Mouse (Mus musculus): ENCODE results near the gene Ctrc. TPM values are rescaled to one million over a fixed set of nuclear protein-coding genes. Genes with fewer than 3 reads are reported as not detected.

Ctrc gene
- not detected for polyA plus RNA-seq (2012; fragmentation: generic; extraction: Trizol)

GRCm38 (mm10) chr4:141845999-141846398 lies at the start of gene Ctrc:
Gene Ctrc, minus strand, starts transcription at chr4:141846359.
- H3K4me3 ChIP-seq: no peak within 1 kb of the TSS
- no peaks in the 10 kb centered on the region for H3K79me2 ChIP-seq (ENCODE audit: control insufficient read depth, insufficient read depth)
- H3K4me2 ChIP-seq (ENCODE audit: low read depth): no peak within 1 kb of the TSS
- peaks cover 11% of the 10 kb centered on the region for H3K27me3 ChIP-seq (ENCODE audit: control insufficient read depth, insufficient read depth, insufficient read length)
- no peak for TF ChIP-seq POLR2A (IDR thresholded peaks at IDR 0.05; ENCODE audit: insufficient read length, low read depth)
- no peak for TF ChIP-seq MAX (IDR thresholded peaks at IDR 0.05; ENCODE audit: low read depth)
- TF ChIP-seq SRF (IDR thresholded peaks at IDR 0.05; ENCODE audit: control insufficient read depth, insufficient read length, low read depth): no peak
- TF ChIP-seq POLR2AphosphoS2 (IDR thresholded peaks at IDR 0.05; ENCODE audit: insufficient read length, low read depth): no peak
- no peak for TF ChIP-seq USF1 (IDR thresholded peaks at IDR 0.05; ENCODE audit: low read depth)
- TF ChIP-seq MYOD1 (IDR thresholded peaks at IDR 0.05; ENCODE audit: control insufficient read depth in 1 of 3, insufficient read length in 2 of 3, low read depth in 2 of 3): no peak
- TF ChIP-seq TCF3 (IDR thresholded peaks at IDR 0.05; ENCODE audit: insufficient read length, low read depth): no peak
- no peak for TF ChIP-seq CEBPB (IDR thresholded peaks at IDR 0.05; ENCODE audit: insufficient read depth, poor library complexity, severe bottlenecking)
- no peak for TF ChIP-seq MYOG (IDR thresholded peaks at IDR 0.05; ENCODE audit: control insufficient read depth in 1 of 3, insufficient read depth in 1 of 3, insufficient read length in 2 of 3, low read depth in 2 of 3)
- no peak for TF ChIP-seq TCF12 (IDR thresholded peaks at IDR 0.05; ENCODE audit: insufficient read depth, poor library complexity, severe bottlenecking)
- TF ChIP-seq REST (IDR thresholded peaks at IDR 0.05; ENCODE audit: insufficient read depth, insufficient read length): no peak
- no peak for TF ChIP-seq E2F4 (IDR thresholded peaks at IDR 0.05; ENCODE audit: insufficient read depth)
- no peak within 1 kb of the TSS for H3ac ChIP-seq (ENCODE audit: control insufficient read depth, insufficient read length)
- H3K36me3 ChIP-seq (ENCODE audit: control insufficient read depth, insufficient read depth): no peaks in the 10 kb centered on the region

DNA sequence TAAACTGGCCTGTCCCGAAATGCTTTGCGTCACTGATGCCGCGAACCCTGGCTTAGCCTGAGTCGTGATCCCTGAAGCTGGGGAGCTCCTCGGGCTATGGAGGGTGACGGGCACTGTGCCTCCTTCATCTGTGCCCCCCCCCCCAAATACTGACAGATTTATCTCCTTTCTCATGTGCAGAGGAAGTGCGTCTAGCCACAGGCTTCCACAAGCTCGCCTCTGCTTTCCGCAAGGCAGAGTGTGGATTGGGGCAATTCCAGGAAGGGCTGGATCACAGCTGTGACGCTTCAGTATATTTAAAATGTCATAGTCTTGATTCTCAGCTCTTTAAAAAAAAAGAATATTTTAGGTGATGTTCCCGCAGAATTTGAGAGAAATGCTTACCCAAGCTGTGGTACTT lies 49.6 kb upstream of the Ctrc start:
- TF ChIP-seq MAX (IDR thresholded peaks at IDR 0.05; ENCODE audit: low read depth) (no peak), MYOD1 (IDR thresholded peaks at IDR 0.05; ENCODE audit: control insufficient read depth in 1 of 3, insufficient read length in 2 of 3, low read depth in 2 of 3) (no peak), POLR2A (IDR thresholded peaks at IDR 0.05; ENCODE audit: insufficient read length, low read depth) (no peak), TCF12 (IDR thresholded peaks at IDR 0.05; ENCODE audit: insufficient read depth, poor library complexity, severe bottlenecking) (no peak), E2F4 (IDR thresholded peaks at IDR 0.05; ENCODE audit: insufficient read depth) (no peak), SRF (IDR thresholded peaks at IDR 0.05; ENCODE audit: control insufficient read depth, insufficient read length, low read depth) (no peak), POLR2AphosphoS2 (IDR thresholded peaks at IDR 0.05; ENCODE audit: insufficient read length, low read depth) (no peak), USF1 (IDR thresholded peaks at IDR 0.05; ENCODE audit: low read depth) (no peak)
- no peaks in the 10 kb centered on the region for H3K36me3 ChIP-seq (ENCODE audit: control insufficient read depth, insufficient read depth)
- no peak overlapping the region for H3K4me3 ChIP-seq
- no peaks in the 10 kb centered on the region for H3K27me3 ChIP-seq (ENCODE audit: control insufficient read depth, insufficient read depth, insufficient read length)
- no peak overlapping the region for H3ac ChIP-seq (ENCODE audit: control insufficient read depth, insufficient read length)
- H3K4me2 ChIP-seq (ENCODE audit: low read depth): no peak overlapping the region
- no peaks in the 10 kb centered on the region for H3K79me2 ChIP-seq (ENCODE audit: control insufficient read depth, insufficient read depth)

DNA sequence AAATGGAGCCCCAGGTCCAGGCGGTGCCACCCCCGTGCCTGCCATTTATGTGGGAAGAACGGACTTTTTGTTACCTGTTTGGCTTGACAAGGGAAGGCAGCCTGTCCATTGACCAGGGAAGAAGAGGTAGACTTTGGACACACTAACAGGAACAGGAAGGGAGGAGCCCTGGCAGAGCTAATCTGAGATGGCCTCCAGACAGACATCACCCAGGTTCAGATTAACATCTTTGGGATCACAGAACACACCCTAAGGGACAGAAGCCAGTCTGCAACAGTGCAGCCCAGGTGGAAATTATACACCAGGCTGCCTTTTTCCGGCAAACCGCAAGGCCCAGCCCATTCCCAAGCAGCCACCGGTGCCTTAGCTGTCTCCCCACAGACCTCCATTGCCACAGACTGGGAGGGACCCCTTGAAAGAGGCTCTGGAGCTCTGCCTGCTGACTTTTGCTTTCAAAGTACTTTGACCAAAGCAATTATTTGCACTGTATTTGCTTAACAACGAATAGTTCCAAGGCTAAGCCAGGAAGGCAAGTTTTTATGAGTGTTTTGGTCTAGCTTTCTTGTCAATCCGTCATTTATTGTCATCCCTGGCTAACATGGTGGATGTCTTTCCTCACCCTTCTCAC lies 47.1 kb upstream of the Ctrc start:
- TF ChIP-seq TCF3 (IDR thresholded peaks at IDR 0.05; ENCODE audit: insufficient read length, low read depth): no peak
- no peak for TF ChIP-seq USF1 (IDR thresholded peaks at IDR 0.05; ENCODE audit: low read depth)
- no peak for TF ChIP-seq POLR2AphosphoS2 (IDR thresholded peaks at IDR 0.05; ENCODE audit: insufficient read length, low read depth)
- no peak for TF ChIP-seq REST (IDR thresholded peaks at IDR 0.05; ENCODE audit: insufficient read depth, insufficient read length)
- TF ChIP-seq TCF12 (IDR thresholded peaks at IDR 0.05; ENCODE audit: insufficient read depth, poor library complexity, severe bottlenecking): no peak
- no peak for TF ChIP-seq POLR2A (IDR thresholded peaks at IDR 0.05; ENCODE audit: insufficient read length, low read depth)
- no peak for TF ChIP-seq SRF (IDR thresholded peaks at IDR 0.05; ENCODE audit: control insufficient read depth, insufficient read length, low read depth)
- TF ChIP-seq MYOG (IDR thresholded peaks at IDR 0.05; ENCODE audit: control insufficient read depth in 1 of 3, insufficient read depth in 1 of 3, insufficient read length in 2 of 3, low read depth in 2 of 3): no peak
- no peak for TF ChIP-seq E2F4 (IDR thresholded peaks at IDR 0.05; ENCODE audit: insufficient read depth)
- TF ChIP-seq MYOD1 (IDR thresholded peaks at IDR 0.05; ENCODE audit: control insufficient read depth in 1 of 3, insufficient read length in 2 of 3, low read depth in 2 of 3): no peak
- TF ChIP-seq CEBPB (IDR thresholded peaks at IDR 0.05; ENCODE audit: insufficient read depth, poor library complexity, severe bottlenecking): no peak
- TF ChIP-seq MAX (IDR thresholded peaks at IDR 0.05; ENCODE audit: low read depth): no peak
- Histone ChIP-seq H3K4me2 (ENCODE audit: low read depth) (no peak overlapping the region), H3K4me3 (no peak overlapping the region)

DNA sequence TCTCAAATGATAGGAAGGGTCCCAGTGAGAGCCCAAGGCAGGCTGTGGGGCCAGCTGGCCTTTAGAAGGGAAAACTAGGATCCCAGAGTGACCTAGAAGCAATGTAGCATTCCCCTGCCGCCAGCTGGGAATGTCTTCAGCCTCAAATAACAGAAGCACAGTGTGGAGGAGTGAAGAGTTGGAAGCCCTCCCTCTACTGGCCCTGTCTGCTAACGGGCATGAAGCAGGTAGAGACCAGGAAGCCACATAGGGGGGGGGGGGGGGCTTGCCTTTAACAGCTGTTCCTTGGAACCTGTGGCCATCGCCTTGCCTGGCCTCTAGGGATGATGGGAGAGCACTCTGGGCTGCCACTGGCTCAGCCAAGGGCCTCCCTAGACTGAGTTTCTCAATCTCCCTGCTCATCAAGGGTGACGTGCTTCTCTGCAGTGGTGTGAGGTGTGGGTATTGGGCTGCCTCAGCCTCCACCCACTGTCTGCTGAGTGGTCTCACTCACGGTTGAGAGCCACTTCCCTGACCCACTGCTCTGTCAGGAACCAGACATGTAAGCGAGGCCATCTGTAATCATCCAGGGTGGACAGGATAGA lies 40.3 kb upstream of the Ctrc start:
- TF ChIP-seq CEBPB (IDR thresholded peaks at IDR 0.05; ENCODE audit: insufficient read depth, poor library complexity, severe bottlenecking) (no peak), REST (IDR thresholded peaks at IDR 0.05; ENCODE audit: insufficient read depth, insufficient read length) (no peak), USF1 (IDR thresholded peaks at IDR 0.05; ENCODE audit: low read depth) (no peak), POLR2AphosphoS2 (IDR thresholded peaks at IDR 0.05; ENCODE audit: insufficient read length, low read depth) (no peak), TCF12 (IDR thresholded peaks at IDR 0.05; ENCODE audit: insufficient read depth, poor library complexity, severe bottlenecking) (no peak), MAX (IDR thresholded peaks at IDR 0.05; ENCODE audit: low read depth) (no peak), MYOG (IDR thresholded peaks at IDR 0.05; ENCODE audit: control insufficient read depth in 1 of 3, insufficient read depth in 1 of 3, insufficient read length in 2 of 3, low read depth in 2 of 3) (no peak), SRF (IDR thresholded peaks at IDR 0.05; ENCODE audit: control insufficient read depth, insufficient read length, low read depth) (no peak)
- Histone ChIP-seq H3K79me2 (ENCODE audit: control insufficient read depth, insufficient read depth) (no peaks in the 10 kb centered on the region), H3K4me3 (no peak overlapping the region), H3K4me2 (ENCODE audit: low read depth) (no peak overlapping the region), H3ac (ENCODE audit: control insufficient read depth, insufficient read length) (no peak overlapping the region), H3K27me3 (ENCODE audit: control insufficient read depth, insufficient read depth, insufficient read length) (no peaks in the 10 kb centered on the region), H3K36me3 (ENCODE audit: control insufficient read depth, insufficient read depth) (no peaks in the 10 kb centered on the region)

More for the DNA sequence above, 47.1 kb upstream of the Ctrc start:
- no peaks in the 10 kb centered on the region for H3K79me2 ChIP-seq (ENCODE audit: control insufficient read depth, insufficient read depth)
- no peaks in the 10 kb centered on the region for H3K27me3 ChIP-seq (ENCODE audit: control insufficient read depth, insufficient read depth, insufficient read length)
- no peaks in the 10 kb centered on the region for H3K36me3 ChIP-seq (ENCODE audit: control insufficient read depth, insufficient read depth)
- H3ac ChIP-seq (ENCODE audit: control insufficient read depth, insufficient read length): no peak overlapping the region

All from myocyte (in vitro differentiated cells).